Mouse (Mus musculus) brain, embryonic 14.5 days (tissue): ENCODE measurements at regions not wholly inside any gene's neighbourhood (a gene's known extent, or its start where the extent isn't known, plus 50 kb on each side); places are given as distances from the start of the nearest gene placed in this dataset.

Source experiments
- CTCF ChIP-seq: fragments of 200-500 bp; IDR thresholded peaks from 2 replicates; pipeline ENCODE4 v1.5.1; 2012; ENCODE audit warnings: inconsistent platforms, mild to moderate bottlenecking, moderate library complexity, borderline replicate concordance; ENCODE audit not compliant: insufficient read depth, insufficient read length; ENCODE audit errors: extremely low read depth
- POLR2A ChIP-seq: fragments of 200-500 bp; IDR thresholded peaks from 2 replicates; pipeline ENCODE4 v1.6.1; 2012; ENCODE audit warnings: mild to moderate bottlenecking, inconsistent platforms, borderline replicate concordance; ENCODE audit not compliant: poor library complexity, insufficient read depth, insufficient read length, severe bottlenecking; ENCODE audit errors: extremely low read depth

DNA sequence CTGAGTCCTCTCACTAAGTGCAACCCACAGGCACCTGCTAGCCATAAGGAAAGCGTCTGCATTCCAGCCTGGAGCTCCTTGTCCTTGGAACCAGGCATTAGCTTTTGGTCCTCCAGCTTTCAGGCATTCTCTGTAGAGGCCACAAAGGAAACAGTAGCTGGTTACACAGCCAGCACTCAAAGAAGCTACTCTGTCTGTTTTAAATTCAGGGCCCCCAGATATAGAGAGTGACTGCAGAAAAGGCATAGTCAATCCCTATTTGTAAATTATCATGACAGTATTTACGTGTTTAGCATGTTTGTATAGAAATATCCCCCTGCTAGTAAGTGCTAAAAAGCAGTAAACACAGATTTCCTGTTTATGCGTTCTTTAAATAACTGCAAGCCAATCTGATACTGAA lies 91.3 kb upstream of the Dppa4 start:
- TF ChIP-seq CTCF, result no peak
- TF ChIP-seq POLR2A, result no peak
